Mouse (Mus musculus) adrenal gland, adult 2 months (tissue): ENCODE measurements around the gene Tmem125. TPM values are rescaled to one million over a fixed set of nuclear protein-coding genes. Genes with fewer than 3 reads are reported as not detected.
"Not testable (repeated sequence)": the region's sequence is repeated elsewhere in the genome, so short reads cannot be mapped to it uniquely, and the experiment has no call there.

Source experiments
- DNase-seq: peaks from one replicate; pipeline ENCODE4 v3.0.0; 2021
- polyA plus RNA-seq: library from polyadenylated mRNA; depleted of rRNA; stranded (reverse); fragments of >200 nt; gene quantifications from 2 replicates; pipeline ENCODE4 v1.2.3, GENCODE M21; 2012
- total RNA-seq, 2 experiments: library from RNA; stranded (reverse); gene quantifications; 2 replicates each; pipeline ENCODE4 v1.2.3; 2021

Tmem125 gene
- total and polyA plus RNA-seq, 3 experiments: 0.21 to 0.33 TPM; not detected in 1

GRCm38 (mm10) chr4:118537801-118538200 lies 6.0 kb downstream of the Tmem125 start:
- DNase-seq: no peak

DNA sequence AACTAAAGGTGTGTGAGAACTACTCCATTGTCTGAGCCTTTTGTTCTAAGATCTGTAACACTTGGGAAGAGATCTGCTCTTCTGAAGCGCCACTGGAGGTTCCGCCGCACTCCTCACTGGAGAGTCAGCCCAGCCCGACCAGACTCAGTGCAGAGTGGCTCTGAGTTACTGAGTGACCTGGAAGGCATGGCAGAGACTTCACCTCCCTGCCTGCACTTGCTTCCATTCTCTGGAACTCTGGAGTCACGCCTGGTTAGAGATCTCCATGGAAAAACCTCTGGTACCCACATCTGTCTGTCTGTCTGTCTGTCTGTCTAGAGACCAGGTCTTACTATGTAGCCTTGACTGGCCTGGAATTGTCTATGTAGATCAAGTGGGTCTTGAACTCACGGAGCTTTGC lies 8.2 kb downstream of the Tmem125 start:
- DNase-seq: no peak

GRCm38 (mm10) chr4:118533605-118534004 lies 10.2 kb downstream of the Tmem125 start:
- no peak for DNase-seq

GRCm38 (mm10) chr4:118533156-118533555 lies 10.7 kb downstream of the Tmem125 start:
- DNase-seq: no peak

GRCm38 (mm10) chr4:118532663-118533062 lies 11.2 kb downstream of the Tmem125 start:
- no peak for DNase-seq

DNA sequence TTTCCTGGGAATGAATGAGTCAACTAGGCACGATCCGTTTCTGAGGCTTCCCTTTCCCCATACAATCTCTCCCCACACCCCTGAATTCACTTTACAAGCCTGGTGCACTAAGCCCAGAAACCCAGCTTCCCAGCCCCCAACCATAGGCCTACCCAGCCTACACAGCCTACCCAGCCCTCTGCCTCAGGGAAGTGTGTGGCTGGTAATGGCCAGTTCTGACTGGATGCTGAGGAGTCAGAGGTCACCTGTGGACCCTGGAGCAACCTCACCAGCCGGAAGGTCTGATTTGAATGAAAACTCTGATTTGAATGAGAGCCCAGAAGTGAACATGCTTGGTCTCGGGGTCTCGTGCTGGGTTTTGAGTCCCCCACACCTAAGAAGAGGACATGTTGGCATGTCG lies 16.1 kb downstream of the Tmem125 start:
- no peak for DNase-seq

DNA sequence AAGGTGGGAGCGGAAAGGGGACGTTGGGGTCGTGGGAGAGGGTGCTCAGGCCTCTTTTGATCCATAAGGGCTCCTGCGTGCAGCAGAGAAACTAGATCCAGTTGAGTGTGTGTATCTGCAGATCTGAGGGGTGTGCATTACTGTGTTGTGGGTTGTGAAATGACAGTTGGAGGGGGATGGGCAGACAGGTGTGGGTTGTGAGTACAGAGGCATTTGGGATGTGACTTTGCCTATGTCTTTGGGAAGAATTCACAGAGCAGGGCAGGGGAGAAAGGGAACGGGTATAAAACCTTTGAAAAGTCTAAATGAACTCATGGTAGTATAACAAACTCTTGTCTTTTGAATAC lies 16.5 kb downstream of the Tmem125 start:
- no peak for DNase-seq

- DNase-seq: no peak
Observed at GRCm38 (mm10) chr4:118526408-118527334, 17.2 kb downstream of the Tmem125 start, which contains the start of gene 2610528J11Rik. Gene 2610528J11Rik (plus strand): TSS chr4:118526999.

DNA sequence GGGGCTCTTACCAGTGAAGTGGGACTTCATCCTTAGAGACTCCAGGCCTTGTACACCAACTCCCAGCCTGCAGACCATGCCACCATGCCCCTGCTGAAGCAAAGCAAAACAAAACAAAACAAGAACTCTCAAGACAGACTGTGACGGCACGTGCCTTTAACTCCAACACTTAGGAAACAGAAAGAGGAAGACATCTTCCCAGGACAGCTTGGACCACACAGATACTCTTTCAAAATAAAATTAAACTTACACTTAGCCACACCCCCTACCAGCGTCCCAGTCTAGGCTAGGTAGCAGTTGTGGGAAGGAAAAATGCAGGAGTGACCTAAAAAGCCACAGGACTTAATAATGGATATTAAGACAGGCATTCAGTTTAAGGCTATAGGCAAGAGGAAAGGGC lies 18.1 kb downstream of the Tmem125 start:
- DNase-seq: no peak

DNA sequence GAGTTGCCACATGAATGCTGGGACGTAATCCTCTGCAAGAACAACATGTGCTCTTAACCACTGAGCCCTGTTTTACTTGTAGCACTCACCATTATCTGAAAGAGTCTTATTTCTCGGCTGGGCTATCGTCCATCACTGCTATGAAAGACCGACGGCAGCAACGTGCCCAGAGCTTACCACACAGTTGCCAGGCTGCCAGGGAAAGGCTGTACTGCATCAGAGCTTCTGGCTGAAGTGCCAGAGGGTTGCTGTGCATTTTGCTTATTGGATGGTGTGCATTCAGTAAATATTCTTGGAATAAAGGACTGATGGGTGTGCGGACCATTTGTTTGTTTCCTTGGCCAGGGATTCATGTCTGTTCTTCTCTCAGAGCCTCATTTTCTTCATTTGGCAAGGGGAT lies 19.9 kb downstream of the Tmem125 start:
- no peak for DNase-seq

DNA sequence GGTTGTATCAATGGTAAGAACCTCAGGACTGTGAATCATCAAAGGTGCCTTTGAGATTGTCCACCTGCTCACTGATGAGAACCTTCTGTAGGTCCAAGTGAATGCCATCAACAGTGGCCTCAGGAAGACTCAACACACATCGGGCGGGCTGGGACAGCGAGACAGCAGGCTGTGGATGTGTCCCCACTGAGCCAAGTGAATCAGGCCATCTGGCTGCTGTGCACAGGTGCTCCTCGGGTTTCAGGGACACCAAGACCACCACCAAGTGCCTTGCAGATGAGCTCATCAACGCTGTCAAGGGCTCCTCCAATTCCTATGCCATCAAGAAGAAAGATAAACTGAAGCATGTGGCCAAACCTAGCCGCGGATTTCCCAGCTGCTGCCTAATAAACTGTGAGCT lies 21.6 kb downstream of the Tmem125 start:
- DNase-seq: no peak

DNA sequence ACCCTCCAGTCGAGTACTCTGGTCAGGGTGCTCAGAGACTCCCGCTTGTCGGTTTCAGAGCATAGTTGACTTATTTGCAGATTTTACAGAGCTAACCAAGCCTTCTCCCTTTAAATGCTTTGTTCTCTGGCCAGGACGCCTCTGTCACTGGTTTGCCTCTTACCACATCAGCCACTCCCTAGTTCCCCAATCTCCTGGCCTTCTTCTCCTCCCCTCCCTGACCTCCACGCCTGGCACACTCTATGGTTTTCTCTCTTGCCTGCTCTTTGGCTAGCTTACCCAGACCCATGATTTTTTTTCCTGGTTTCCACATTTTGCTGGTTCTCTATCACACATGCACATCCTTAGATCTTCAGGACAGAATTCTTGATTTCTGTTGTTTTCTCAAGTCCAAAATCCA lies 25.6 kb downstream of the Tmem125 start:
- DNase-seq: no peak

DNA sequence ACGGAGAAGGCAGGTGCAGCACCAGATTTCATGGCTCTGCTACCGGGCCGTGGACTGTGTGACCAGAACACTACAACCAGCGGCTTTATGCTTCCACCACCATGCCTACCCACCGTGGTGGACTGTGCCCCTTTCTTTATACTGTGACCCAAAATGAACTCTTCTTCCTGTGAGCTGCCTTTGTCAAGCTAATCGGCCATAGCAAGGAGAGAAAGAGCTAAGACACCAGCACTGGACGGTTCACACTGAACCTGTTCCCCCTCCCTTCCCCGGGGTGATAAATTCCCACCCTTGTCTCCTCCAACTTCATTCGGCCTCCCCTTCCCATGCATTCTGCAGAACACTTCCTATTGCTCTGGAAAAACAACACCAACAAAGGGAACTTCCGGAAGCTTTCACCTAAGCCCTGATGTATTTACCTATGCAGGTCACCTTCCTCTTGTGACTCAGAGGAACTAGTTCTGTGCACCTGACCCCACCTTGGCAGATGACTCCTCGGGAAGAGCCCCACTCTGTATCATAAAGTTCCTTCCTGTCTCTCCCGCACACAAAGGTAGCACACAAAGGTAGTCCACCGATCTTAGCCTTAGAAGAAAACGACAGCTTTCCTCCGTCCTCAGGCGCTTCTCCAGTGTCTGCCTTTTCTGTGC lies 26.2 kb downstream of the Tmem125 start:
- no peak for DNase-seq

DNA sequence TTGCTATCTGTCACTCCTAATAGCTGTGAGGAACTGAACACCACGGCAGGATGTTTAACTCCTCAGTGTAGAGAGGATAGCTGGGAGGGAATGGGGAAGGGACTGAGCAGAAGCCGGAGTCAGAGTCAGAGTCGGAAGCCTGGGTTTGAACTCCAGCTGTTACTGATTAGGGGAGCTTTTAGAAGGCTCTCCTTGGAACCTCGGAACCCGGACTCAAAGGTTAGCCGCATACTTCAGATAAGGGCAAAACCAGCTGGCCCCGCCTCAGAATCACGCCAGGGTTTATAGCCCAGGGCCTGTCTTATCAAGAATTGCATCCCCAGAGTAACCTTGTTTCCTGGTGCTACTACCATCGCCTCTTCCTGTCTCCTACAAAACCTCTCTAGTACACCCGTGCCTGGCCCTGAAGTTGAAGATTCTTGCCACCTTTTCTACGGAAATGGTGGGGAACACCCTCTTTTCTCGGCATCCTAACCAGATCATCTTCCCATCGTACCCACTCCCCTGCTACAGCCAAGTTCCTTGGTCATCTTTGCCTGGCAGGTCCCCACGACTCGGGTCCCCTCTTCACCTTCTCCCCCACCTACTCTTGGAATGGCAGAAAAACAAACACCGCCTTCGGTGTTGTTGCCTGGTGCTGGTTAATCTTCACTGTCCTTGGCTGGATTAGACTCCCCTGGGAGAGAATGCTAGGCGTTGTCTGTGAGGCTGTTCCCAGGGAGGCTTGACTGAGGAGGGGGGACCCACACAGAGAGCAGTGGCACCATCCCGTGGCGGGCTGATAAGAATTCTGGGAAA lies 26.9 kb downstream of the Tmem125 start:
- peak; percentile 12 for DNase-seq

GRCm38 (mm10) chr4:118509050-118509449 lies 34.8 kb downstream of the Tmem125 start:
- no peak for DNase-seq

DNA sequence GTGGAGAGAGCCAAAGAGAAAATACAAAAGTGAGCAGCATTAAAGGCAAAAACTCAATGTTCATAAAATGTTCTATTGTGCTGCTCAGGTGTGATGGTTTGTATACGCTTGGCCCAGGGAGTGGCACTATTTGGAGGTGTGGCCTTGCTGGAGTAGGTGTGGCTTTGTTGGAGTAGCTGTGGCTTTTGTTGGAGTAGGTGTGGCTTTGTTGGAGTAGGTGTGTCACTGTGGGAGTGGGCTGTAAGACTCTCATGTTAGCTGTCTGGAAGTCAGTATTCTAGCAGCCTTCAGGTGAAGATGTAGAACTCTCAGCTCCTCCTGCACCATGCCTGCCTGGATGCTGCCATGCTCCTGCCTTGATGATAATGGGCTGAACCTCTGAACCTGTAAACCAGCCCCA lies 36.7 kb downstream of the Tmem125 start:
- DNase-seq: not testable (repeated sequence)

DNA sequence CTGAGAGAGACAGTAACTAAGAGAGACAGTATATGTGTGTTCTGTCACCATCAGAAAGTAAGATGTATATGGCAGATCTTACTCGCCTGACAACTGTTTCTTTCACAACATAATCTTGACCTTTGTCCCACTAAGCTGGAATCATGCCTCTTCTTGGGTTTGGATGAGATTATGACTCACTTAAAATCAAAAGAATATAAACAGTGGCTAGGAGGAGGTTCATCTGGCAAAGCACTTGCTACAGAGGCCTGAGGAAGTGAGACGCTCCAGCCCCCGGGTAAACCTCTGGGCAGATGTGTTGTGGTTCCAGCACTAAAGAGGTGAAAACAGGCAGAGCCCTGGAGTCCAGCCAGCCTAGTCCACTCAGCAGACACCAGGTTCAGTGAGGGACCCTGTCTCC lies 38.3 kb downstream of the Tmem125 start:
- no peak for DNase-seq

GRCm38 (mm10) chr4:118500792-118501191 lies 43.1 kb downstream of the Tmem125 start:
- DNase-seq: no peak

GRCm38 (mm10) chr4:118500171-118500724 lies 43.6 kb downstream of the Tmem125 start:
- DNase-seq: peak; percentile 40
